Mouse (Mus musculus) cerebellum, adult 11-12 months (tissue): ENCODE data around the gene Npc1l1.
A peak's percentile ranks its signal among the peaks of the same experiment; 100 is the strongest.
"Not testable (repeated sequence)": the region's sequence is repeated elsewhere in the genome, so short reads cannot be mapped to it uniquely, and the experiment has no call there.

Source experiments
- DNase-seq: peaks from one replicate; pipeline ENCODE4 v3.0.0; 2022

The Npc1l1 gene

DNA sequence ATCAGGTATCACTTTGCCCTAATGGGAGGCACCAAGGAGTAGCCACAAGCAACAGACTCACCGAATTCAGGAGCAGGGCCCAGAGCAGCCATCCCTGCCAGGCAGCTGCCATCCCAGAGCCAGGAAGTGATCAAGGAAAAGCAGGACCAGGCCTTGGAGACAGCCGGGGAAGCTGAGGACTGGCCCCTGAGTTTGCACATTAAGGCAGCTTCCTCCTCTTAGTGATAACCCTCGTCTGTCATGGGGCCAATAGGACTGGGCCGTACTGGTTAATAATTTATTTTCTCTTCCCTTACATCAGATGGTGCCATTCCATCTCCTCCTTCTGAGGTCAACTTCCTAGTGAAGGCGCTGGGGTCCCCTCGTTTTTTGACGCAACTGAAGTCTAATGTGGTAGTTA, at the start of gene Npc1l1:
Gene Npc1l1 (minus strand): TSS at position 132 of the 400 bp plus-strand sequence.
- no peak for DNase-seq

DNA sequence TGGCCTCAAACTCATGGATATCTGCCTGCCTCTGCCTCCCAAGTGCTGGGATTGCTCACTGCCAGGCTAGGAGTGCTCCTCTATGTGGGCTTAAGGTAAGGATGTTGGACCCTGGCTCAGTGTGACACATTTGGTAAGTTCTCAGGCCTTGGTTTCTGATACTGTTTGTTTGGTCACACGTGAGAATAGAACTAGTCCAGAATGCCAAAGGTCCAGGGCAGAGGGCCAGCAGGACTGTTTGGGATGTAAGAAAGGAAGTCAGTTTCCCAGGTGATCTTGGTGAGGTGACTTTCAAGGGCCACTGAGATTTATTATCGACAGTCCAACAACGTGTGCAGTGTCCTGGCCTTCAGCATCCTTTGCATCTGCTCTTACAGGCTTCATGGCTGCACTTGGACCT, 46.5 kb upstream of the Npc1l1 start:
- DNase-seq = no peak

DNA sequence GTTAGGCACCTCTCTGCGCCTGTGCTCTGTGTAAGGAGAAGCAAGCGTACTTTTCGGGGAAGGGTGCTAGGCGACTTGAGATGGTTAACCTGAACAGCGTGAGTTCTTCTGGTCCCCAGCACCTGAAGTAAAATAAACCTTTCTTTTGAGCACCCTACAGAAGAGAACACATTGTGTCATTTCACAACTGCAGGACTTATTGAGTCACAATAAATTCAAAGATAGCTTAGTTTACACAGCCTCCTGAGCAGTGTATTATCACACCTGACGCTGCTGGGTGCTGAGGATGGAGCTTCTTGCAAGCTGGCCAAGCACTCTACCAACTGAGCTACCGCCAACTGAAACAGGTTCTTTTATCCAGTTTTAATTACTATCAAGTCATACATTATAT, 45.1 kb upstream of the Npc1l1 start:
- DNase-seq = no peak

DNA sequence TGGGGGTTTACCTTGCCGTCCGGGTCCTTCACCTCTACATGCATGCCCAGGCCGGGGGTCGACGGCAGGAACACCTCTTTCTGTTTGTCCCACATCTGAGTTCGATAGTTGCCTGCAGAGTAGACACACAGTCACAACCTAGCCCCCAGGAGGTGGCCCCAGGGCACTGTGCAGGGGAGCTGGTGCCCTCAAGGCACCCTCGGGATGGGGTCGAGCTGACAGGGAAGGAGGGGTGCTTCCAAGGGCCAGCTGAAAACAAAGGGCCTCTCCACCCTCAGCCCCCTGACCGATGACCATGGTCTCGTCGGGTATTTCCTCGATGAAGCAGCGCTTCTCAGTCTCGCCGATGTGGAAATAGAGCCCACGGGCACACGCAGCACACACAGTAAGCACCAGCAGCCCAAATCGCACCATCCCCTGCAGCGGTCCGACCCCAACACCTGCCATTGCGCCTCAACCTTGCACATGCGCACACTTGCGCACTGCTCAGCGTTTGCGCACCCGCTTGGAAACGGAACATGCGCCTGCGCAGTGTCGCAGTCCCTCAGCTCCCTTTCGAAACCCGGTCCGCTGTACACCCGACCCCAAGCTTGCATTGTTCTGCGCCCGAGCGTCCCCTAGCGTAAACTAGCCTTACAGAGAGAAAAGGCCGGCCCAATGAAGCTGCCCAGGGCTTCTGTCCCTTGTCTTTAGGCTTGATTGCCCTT, 44.6 kb upstream of the Npc1l1 start, which contains the start of gene Tmed4:
Gene Tmed4 (minus strand): TSS at position 484 of the 707 bp plus-strand sequence.
- peak; percentile 99 for DNase-seq

DNA sequence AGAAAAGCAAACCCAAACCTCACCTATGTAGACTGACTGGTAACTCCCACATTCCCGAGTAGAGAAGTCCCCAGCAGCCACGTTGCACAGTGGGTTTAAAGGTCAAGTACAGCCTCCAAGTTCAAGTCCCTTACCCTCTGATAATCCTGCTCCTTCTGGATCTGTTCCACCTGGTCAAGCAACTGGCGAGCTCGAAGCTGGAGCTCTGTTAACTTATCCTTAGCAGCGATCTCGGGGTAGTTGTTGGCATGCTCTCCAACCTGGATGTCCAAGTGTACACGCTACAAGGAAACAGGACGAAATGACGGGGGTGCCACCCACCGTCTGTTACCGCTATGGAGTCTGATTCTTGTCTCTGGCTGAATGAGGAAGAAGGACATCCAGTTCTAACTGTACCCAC, 43.7 kb upstream of the Npc1l1 start:
- peak; percentile 48 for DNase-seq

DNA sequence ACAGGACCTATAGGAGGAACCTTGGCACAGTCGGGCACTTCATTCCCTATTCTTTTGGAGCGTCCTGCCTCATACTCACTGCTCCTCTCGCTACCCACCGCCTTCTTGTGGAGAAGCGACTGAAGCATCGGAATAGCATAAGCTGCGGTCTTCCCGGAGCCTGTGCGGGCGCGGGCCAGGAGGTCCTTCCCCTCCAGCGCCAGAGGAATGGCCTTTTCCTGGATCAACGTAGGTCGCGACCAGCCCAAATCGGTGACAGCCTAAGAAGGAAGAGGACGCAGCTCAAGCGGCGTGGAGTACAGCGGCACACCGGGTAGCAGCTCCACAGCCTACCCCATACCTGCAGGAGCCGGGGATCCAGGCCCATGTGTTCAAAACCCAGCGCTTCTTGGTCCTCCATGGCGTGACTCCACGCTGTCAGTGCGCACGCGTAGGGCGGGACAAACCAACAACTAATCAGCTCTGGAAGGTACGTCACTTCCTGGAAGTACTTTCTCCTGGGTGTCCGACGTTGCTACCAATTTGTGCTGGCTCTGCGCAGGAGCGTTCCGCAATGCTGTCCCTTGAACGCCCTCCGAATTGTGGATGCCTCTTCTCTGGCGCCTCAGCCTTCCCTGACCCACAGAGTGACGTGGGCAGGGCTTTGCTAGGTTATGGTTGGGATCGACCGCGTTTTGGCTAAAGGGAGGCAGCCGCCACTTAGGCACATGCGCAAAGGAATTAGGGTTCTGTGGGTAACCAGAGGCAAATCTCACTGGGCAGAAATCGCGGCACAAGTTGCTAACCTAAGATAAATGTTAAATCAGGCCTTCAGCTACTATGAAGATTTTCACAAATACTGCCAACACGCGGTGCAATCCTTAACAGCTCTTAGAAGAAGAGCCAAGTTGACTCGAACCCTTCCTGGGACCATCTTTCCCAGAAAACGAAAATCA, 37.6 kb upstream of the Npc1l1 start, which contains the start of gene Ddx56:
Gene Ddx56 (minus strand): TSS at position 453 of the 935 bp plus-strand sequence.
- DNase-seq = peak; percentile 94

DNA sequence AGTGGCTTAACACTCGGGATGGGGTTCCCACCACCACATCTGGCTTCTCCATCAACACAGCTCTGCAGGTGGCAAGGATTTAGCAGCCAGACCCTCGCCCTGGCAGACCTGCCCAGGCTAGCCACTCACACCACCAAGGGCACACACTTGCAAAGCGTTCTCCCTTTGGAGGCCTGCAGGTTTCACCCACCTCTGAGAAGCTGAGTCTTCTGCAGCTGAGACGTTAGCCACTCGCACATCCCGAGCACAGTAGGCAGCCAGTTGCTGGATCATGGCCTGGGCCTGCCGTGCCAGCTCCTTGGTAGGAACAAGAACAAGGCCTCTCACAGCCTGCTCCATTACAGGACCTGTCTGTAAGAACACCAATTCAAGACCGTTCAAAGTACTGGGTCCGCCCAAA, 36.7 kb upstream of the Npc1l1 start:
- DNase-seq = peak; percentile 52

DNA sequence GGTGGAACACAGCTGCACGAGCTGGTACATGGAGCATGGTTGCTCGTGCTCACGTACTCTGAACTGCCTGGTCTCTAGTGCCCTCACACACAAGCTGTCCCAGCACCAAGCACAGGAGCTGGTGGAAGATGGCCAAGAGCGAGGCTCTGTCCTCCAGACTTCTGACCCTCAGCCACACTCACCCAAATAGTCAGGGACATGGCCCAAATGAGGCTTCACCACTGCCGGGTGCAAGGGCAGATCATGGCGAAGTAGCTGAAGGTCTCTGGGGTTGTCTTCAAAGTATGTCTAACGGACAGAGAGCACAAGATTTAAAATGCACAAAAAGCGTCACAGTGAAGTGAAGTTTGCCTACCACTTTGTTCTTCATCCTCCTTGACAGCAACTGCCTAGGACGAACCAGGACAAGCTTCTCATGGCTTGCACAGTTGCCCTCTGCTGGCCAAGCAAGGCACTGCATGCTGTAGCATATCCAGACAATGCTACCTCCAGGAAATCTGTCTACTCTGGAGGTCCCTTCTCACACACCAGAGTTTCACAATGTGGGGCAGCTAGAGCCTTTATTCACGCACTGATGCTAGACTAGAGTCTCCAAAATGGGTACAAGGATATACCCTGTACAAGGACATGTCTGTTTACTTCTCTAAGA, 31.6 kb upstream of the Npc1l1 start:
- peak; percentile 57 for DNase-seq

DNA sequence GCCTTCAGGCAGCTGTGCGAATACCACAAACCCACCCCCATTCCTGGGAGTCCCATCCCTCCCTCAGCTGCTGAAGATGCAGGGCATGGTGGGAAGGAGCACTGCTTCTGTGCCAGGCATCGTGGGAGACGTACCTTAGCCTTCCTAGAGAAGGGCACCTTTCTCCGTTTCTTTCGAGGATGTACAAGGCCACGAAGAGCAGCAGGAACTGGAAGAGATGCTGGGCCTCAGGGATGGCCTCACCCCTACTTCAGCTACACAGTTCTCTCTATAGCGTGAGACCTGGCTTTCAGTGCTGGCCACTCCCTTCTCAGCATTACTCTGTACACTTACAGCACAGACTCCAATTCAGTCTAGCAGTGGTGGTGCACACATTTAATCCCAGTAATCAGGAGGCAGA, 29.5 kb upstream of the Npc1l1 start:
- DNase-seq = no peak

DNA sequence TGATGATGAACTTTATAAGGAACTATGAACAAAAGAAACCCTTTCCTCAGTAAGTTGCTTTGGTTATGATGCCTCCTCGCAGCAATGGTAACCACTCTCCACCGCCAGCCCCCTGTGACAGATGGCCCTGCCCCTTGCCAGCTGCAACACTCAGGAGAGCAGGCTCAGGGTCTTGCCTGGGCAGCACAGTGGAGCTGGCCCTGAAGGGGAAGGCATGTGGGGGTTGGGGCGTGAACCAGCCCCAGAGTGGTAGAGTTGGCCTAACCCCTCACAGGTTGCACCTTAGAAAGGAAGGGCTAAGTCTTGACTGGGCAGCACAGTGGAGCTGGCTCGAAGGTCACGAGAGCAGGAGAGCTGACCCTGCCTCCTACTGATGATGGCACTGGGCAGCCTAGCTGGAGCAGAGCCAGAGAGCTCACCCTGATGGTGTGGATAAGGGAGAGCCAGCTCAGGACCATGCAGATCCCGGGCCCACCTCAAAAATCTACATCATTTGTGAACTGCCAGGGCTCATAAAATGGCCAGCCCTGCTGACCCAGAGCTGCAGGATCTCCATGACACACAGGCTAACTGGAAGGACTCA, 26.6 kb upstream of the Npc1l1 start:
- DNase-seq = no peak

DNA sequence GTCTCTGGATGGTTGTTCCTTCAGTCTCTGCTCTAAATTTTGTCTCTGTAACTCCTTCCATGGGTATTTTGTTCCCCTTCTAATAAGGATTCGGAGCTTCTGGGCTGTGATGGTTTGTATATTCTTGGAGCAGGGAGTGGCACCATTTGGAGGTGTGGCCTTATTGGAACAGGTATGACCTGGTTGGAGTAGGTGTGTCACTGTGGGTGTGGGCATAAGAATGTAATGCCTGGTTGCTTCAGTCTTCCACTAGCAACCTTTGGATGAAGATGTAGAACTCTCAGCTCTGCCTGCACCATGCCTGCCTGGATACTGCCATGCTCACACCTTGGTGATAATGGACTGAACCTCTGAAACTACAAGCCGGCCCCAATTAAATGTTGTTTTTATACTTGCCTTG, 24.7 kb upstream of the Npc1l1 start:
- not testable (repeated sequence) for DNase-seq

DNA sequence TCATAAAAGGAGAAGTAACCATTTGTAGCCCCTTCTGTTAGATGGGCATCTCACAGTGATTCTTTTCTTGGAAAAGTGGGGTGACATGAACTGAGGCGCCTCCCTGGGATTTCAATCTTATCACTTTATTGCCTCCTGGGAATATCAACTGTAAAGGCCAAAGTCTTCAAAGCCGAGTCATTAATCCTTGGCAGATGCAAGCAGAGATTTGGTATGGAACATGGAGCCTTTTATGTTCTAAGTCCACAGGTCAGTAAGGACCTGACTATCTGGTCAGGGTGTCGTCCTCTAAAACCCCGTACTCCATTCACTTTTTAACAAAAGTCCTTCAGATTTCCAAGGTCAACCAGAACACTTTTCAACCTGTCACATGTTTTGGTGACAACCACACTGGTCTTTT, 22.9 kb upstream of the Npc1l1 start:
- no peak for DNase-seq

DNA sequence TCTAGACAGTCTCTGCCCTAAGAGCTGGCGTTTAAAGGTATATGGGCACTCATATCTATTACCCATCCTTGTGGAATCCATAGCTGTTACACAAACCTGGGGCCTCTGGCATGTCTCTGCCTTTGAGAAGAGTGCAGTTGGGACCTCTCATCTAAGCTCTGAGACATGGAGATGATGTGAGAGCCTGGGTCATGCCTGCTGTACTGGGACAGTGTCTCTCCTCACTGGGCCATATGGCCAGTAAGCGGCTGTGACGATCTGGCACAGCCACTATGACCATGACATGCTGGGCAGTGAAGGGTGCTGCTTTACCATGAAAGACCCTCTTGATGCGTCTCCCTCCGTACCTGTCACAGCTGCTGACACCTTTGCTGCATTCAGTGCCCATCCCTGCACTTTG, 22.3 kb upstream of the Npc1l1 start:
- DNase-seq = no peak

DNA sequence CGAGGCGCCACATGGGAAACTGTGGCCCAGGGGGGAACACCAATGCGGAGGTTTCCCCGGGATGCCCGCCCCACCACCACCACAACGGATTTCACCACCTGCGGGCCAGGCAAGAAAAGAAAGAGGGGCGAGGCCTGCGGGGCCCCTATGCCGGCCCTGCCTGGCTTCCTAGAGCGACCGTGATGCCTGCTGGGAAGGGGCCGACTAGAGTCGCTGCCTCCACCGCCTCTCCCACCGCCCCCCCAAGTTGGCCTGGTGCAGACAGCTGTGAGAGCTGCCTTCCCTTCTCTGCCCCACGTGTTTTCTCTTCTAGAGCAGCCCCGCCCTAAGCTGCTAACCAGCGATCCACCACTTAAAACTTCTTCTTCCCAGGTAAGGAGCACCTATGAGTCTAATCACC, 14.8 kb upstream of the Npc1l1 start:
- no peak for DNase-seq

DNA sequence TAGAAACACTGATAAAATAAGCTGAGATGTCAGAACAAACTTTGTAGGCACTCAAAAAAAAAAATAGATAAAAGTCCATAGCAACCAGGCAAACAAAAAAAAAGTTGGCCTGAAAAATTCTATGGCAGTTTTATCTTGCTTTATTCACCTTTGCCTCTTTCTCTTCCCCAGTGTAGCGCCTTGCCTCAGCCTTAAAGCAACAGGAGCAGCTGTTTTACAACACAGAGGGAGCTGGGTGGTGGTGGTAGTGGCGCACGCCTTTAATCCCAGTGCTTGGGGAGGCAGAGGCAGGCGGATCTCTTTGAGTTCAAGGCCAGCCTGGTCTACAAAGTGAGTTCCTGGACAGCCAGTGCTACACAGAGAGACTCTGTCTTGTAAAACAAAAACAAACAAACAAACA, 3.1 kb upstream of the Npc1l1 start:
- DNase-seq = no peak

DNA sequence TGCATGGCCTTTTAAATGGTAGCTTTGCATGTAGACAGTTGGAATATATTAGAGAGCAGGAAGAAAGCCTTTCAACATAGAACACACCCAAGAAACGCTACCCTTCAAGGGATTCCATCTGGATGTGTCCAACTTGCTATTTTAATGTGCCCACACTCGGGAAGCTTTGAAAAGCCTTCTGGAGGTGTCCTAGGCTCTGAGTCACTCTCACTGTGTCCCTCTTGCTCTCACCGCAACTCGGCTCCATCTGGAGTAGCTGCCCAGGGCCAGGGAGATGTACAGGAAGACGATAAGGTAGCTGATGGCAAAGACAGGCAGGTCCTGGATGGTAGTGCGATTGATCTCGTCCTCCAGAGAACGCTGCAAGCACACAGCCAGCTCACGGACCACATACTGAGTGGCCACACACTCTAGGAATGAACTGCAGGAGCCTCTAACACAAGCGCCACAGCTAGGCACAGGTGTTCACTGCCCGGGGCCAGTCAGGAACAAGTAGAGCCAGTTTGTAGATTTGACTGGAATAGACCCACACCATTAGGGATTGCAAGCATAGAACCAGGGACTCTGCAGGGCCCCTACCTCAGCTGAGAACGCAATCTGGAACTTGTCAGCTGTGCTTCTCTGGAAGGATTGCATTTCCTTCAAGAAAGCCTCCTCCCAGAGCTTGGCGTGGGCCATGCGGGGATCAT, 5.3 kb downstream of the Npc1l1 start:
- no peak for DNase-seq

DNA sequence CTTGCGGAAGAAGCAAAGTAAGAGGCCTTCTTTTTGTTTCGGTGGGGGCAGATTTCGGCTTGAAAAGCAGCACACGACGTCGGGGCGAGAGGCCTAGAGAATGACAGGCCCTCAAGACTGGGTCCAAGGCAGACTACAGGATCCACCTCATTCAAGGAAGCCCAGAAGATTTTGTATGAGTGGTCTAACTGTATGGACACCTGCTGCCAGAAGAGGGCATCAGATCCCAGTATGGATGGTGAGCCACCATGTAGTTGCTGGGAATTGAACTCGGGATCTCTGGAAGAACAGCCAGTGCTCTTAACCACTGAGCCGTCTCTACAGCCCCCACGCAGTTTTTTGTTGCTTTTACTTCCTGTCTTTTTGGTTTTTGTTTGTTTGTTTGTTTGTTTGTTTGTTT, 7.8 kb downstream of the Npc1l1 start:
- DNase-seq = no peak

DNA sequence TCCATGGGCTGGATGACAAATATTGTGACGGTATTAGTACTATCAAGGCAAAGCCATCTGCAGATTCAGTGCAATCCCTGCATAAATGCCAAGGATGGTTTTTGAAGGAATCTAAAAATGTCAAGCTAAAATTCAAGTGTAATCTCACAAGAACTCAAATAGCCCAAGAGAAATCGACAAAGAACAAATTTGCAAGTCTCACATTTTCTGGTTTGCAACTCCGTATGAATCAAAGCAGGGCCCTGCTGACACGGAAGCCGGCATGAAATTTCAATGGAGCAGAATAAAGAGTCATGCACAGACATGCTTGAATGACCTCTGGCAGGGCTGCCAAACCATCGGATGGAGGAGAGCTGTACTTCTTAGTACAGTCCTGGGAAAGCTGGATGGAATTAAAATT, 10.0 kb downstream of the Npc1l1 start:
- DNase-seq = no peak

DNA sequence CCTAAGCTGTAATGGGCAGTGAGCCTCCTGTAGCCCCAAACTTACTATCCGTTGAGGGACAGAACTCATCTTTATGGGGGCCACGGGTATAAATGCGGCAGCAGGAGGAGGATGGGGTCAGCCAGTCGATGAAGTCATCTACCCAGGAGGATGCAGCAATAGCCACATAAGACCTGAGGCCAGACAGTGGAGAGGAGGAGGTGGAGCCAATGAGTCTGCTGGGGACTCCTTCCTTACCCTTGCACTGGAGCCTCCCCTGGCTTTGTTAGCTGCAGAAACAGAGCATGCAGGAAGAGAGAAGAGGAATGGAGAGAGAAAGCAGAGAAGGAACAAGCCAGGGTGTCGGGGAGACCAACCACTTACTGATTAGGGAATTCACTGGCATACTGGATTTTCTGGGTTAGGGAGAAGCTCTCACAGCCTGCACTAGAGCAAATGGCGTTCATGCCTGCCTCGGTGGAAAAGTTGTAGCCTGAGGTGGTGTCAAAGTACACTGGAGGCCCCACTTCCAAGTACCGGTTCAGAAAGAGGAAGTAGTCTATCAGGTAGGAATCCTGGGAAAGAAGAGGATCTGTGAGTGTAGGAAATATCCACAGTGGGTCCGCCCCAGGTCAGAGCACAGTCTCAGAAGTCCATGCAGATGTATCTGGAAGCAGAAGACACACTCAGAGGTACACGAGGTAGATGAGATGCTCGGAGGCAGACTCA, 11.6 kb downstream of the Npc1l1 start:
- DNase-seq = no peak

DNA sequence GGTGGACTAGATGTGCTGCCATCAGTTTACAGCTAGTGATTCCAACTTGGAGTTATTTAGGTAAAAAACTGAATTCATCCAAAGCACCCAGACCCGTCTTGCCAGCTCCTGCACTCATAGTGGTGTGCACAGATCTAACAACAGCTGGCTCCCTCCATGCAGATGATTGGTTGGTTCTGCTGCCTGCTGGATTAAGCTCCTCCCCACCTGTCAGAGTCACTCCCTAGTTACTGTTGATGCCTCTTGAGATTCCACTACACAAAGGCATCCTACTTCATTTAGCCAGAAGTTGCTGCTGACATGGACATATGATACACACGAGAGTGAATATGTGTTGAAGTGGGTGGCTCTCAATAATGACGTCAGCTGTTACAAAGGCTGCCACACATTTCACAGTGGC, 13.1 kb downstream of the Npc1l1 start:
- no peak for DNase-seq

DNA sequence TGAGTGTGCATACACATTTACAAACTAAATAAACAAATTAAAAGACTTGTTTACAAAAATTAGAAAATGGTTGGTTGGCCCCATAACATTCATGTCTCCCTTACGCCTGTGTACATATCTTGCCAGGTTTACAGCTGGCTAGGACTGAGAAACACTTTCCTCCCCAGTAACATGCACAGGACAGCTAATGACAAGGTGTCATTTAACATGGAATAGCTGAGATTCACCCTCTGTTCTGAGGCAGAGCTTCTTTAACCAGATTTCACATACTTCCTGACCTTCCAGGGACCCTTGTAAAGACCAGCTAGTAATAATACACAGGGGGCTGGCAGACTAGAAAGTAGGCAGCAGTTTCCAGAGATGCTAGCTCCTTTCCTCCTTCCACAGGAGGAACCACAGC, 21.8 kb downstream of the Npc1l1 start:
- no peak for DNase-seq

DNA sequence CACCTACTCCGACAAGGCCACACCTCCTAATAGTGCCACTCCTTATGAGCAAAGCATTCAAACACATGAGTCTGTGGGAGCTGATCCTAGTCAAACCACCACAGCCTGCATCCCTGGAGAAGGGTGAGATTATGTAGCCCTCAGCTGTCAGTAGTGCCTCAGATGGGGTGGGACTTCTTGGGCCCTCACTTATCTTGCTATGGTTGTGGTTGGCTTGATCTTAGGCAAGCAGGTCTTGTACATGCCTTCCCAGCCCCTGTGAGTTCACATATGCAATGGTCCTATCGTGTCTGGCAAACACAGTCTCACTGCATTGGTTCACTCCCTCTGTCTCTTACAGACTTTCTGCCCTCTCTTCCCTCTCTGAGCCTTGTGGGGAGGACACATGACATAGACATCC, 22.9 kb downstream of the Npc1l1 start:
- no peak for DNase-seq
